Mouse (Mus musculus): ENCODE measurements around the gene Atp13a3.

GRCm38 (mm10) chr16:30374266-30374665 is 31.5 kb downstream of the Atp13a3 start:
- TF ChIP-seq CTCF (IDR thresholded peaks at IDR 0.05; ENCODE audit: low read depth), result peak; percentile 78
- TF ChIP-seq EP300 (IDR thresholded peaks at IDR 0.05; ENCODE audit: low read depth), result peak; percentile 49; the same call in 1 of the 2 replicates

All from liver, embryonic 14.5 days (tissue).